Mouse (Mus musculus): ENCODE results near the gene Kcnq1.

- TF ChIP-seq MAFK (IDR thresholded peaks at IDR 0.05; ENCODE audit: borderline replicate concordance, low read depth, low read length) (no peak), ELF1 (IDR thresholded peaks at IDR 0.05; ENCODE audit: low read depth, low read length) (no peak), POLR2A (IDR thresholded peaks at IDR 0.05; ENCODE audit: control insufficient read depth in 1 of 2, insufficient read depth in 1 of 2, low read depth in 1 of 2, low read length in 2 of 2, poor library complexity in 1 of 2) (no peak), ZC3H11A (IDR thresholded peaks at IDR 0.05; ENCODE audit: low read depth, low read length) (no peak)
These were observed 48.3 kb downstream of the Kcnq1 start for GRCm38 (mm10) chr7:143154458-143154871.

Measured in MEL (cell line).